Mouse (Mus musculus) embryonic facial prominence, embryonic 12.5 days (tissue): Measurements from ENCODE around the gene Il17re. TPM values are rescaled to one million over a fixed set of nuclear protein-coding genes. Genes with fewer than 3 reads are reported as not detected.

ENCODE experiments used
- ATAC-seq: fragments of 200-750 bp; cut with Nextera tagmentation; 2 replicates; pipeline ENCODE4 v1.8.0; 2017; ENCODE audit not compliant: insufficient number of reproducible peaks, insufficient read depth, low FRiP score, low TSS enrichment
- H3K27ac ChIP-seq: fragments of 300-500 bp; sonication (generic); 2 replicates; pipeline ENCODE4 v1.5.1; 2016; ENCODE audit warnings: mild to moderate bottlenecking
- H3K27me3 ChIP-seq: fragments of 300-500 bp; sonication (generic); 2 replicates; pipeline ENCODE4 v1.6.1; 2016; ENCODE audit warnings: mild to moderate bottlenecking, moderate library complexity
- H3K36me3 ChIP-seq: fragments of 300-500 bp; sonication (generic); 2 replicates; pipeline ENCODE4 v1.6.1; 2016; ENCODE audit warnings: mild to moderate bottlenecking
- H3K4me1 ChIP-seq: fragments of 300-500 bp; sonication (generic); 2 replicates; pipeline ENCODE4 v1.6.1; 2016
- H3K4me2 ChIP-seq: fragments of 300-500 bp; sonication (generic); replicated peaks from 2 replicates; pipeline ENCODE4 v1.6.1; 2016; ENCODE audit warnings: mild to moderate bottlenecking, moderate library complexity
- H3K4me3 ChIP-seq: fragments of 300-500 bp; sonication (generic); 2 replicates; pipeline ENCODE4 v1.5.1; 2016; ENCODE audit warnings: mild to moderate bottlenecking
- H3K9ac ChIP-seq: fragments of 300-500 bp; sonication (generic); 2 replicates; pipeline ENCODE4 v1.6.1; 2016; ENCODE audit warnings: mild to moderate bottlenecking, moderate library complexity
- H3K9me3 ChIP-seq: fragments of 300-500 bp; sonication (generic); 2 replicates; pipeline ENCODE4 v1.6.1; 2016; ENCODE audit warnings: mild to moderate bottlenecking, moderate library complexity
- WGBS: fragments of 180-500 bp; shearing (Covaris S2); methylation state at CpG from one replicate; pipeline ENCODE4 v1.1.7; 2016; 5-methylcytosine and 5-hydroxymethylcytosine counted together
- polyA plus RNA-seq: library from polyadenylated mRNA; unstranded; fragments of >200 nt; fragmentation: Nextera tagmentation; extraction: Ambion mirVana; gene quantifications from 2 replicates; pipeline ENCODE4 v1.2.1, GENCODE M21; 2016

Gene Il17re
- polyA plus RNA-seq, 1 experiment from 2014 or later = 3.4 TPM

GRCm38 (mm10) chr6:113494258-113494788 is 36.0 kb downstream of the Il17re start:
- Histone ChIP-seq H3K36me3 (peaks cover 6% of the 10 kb centered on the region), H3K4me1 (peaks cover 12% of the 10 kb centered on the region; the same call in 1 of the 2 replicates), H3K4me3 (peak overlapping the region; percentile 42), H3K9me3 (no peaks in the 10 kb centered on the region), H3K4me2 (peak overlapping the region; percentile 62), H3K9ac (peak overlapping the region; percentile 44), H3K27ac (0 out of 2 replicates have a peak overlapping the region, but pooled peaks have one; percentile 23), H3K27me3 (peaks cover 22% of the 10 kb centered on the region)
- ATAC-seq = peak; percentile 58; the same call in 1 of the 2 replicates
- 2% methylated on average over 54 of the region's 54 CpGs for WGBS

DNA sequence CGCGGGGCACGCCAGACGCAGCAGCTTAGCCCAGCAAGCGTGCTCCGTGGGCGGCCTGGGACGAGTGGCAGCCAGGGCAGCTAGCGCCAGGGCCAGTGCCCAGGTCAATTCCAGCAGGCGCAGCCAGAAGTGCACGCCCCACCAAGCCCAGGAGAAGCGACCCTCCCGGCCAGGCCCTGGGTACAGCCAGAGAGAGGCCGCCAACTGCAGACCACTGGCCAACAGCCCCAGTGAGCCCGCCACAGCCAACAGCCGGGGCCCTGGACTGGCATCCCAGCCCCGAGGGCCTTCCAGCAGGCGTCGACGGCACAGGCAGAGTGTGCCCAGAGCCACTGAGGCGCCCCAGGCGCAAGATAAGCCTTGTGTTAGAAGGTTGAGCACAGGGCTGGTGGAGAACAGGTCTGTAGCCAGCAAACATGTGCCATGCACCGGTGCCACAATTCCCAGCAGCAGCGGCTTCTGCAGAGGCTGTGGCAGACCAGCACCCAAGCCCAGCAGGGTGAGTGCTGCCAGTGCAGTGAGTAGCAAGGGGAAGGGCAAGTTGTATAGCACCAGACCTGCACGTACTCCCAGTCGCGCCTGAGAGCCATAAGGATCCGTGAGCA is 36.9 kb downstream of the Il17re start:
- Histone ChIP-seq H3K4me3 (peak overlapping the region; percentile 42), H3K36me3 (peaks cover 6% of the 10 kb centered on the region; the same call in 1 of the 2 replicates), H3K27me3 (peaks cover 22% of the 10 kb centered on the region), H3K27ac (no peak overlapping the region), H3K4me2 (peak overlapping the region; percentile 62), H3K9ac (peak overlapping the region; percentile 44), H3K4me1 (peaks cover 12% of the 10 kb centered on the region; the same call in 1 of the 2 replicates), H3K9me3 (no peaks in the 10 kb centered on the region)
- WGBS = 49% methylated on average over 28 of the region's 28 CpGs
- ATAC-seq = no peak

DNA sequence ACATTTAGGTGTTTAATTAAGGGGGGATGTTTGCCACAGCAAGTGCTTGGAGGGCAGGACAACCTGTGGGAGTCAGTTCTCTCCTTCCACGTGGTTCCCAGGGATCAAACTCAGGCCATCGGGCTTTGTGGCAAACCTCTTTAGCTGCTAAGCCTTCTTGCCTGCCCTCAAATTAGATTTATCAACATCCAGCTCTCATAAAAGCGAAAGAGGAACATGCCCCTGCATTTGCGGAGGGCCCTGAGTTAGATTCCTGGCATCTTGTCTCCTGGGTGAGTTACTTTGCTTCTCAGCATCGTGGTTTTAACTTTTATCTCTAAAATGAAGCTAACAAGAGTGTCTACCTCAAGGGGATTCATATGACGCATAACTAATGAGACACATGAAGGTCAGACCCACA is 41.1 kb downstream of the Il17re start:
- H3K9me3 ChIP-seq = no peaks in the 10 kb centered on the region
- H3K4me3 ChIP-seq = no peak overlapping the region
- no peak overlapping the region for H3K27ac ChIP-seq
- H3K9ac ChIP-seq = no peak overlapping the region
- H3K4me1 ChIP-seq = peaks cover 9% of the 10 kb centered on the region
- peaks cover 33% of the 10 kb centered on the region for H3K27me3 ChIP-seq
- WGBS = 71% methylated on average over 6 of the region's 6 CpGs
- H3K4me2 ChIP-seq = no peak overlapping the region
- no peaks in the 10 kb centered on the region for H3K36me3 ChIP-seq
- ATAC-seq = no peak

DNA sequence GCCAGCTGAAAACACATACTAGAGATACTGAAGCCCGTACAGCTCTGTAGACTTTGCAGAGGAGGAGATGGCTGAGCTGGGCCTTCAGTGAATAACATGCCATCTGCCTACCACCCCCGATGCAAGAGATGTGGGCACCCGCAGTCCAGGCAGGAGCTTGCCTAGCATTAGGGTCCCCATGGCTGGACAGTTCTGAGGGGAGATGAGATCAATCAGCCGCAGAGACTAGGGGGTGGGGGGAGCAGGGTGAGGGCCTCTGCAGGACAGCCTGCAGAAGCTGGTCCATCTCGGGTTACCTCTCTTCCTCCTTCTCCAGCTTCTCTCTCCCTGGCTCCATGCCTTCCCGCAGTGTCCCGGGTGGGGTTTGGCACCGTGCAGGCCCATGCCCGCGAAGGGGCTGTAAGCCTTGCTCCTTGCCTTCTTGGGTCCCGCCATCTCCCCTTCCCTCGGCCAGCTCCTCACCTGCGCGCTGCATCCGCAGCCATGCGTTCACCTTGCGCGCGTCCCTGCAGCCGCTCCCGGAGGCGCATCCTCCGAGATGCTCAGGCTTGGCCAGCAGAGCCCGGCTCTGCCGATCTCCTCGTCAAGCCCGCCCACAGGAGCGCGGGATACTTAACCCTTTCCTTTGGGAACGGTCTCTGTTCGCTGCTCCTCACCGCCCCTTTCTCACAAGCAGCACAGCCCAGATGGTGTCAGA is 43.3 kb downstream of the Il17re start, which contains the start of gene Prrt3:
TSS of gene Prrt3 (minus strand) at position 544 of the 697 bp plus-strand sequence.
- no peaks in the 10 kb centered on the region for H3K9me3 ChIP-seq
- 1% methylated on average over 32 of the region's 32 CpGs for WGBS
- peak within 1 kb of the TSS; percentile 52 for H3K4me3 ChIP-seq
- H3K4me2 ChIP-seq = peak within 1 kb of the TSS; percentile 58
- H3K4me1 ChIP-seq = no peaks in the 10 kb centered on the region; the same call in 1 of the 2 replicates
- ATAC-seq = peak; percentile 37
- H3K27ac ChIP-seq = no peak within 1 kb of the TSS
- H3K27me3 ChIP-seq = peaks cover 16% of the 10 kb centered on the region
- no peaks in the 10 kb centered on the region for H3K36me3 ChIP-seq
- H3K9ac ChIP-seq = peak within 1 kb of the TSS; percentile 57

DNA sequence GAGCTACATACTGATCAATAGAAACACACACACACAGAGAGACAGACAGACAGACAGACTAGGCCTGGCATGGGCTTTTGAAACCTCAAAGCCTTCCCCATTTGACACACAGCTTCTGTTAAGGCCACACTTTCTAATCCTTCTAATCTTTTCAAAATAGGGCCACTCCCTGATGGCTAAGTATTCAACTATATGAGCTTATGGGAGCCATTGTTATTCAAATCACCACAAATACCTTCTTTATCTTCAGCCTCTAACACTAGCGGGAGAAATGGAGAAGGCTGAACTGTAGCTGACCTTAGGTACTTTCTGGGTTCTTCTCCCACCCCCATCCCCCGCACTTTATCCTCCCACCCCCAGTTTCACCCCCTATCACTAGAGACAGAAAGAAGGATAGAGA is 44.5 kb downstream of the Il17re start:
- no peak for ATAC-seq
- Histone ChIP-seq H3K9me3 (no peaks in the 10 kb centered on the region), H3K4me2 (no peak overlapping the region), H3K9ac (no peak overlapping the region), H3K36me3 (no peaks in the 10 kb centered on the region), H3K27me3 (peaks cover 12% of the 10 kb centered on the region), H3K4me1 (no peaks in the 10 kb centered on the region; the same call in 1 of the 2 replicates), H3K27ac (no peak overlapping the region), H3K4me3 (no peak overlapping the region)
- WGBS = 79% methylated on average over 2 of the region's 2 CpGs

- Histone ChIP-seq H3K9ac (no peak overlapping the region), H3K9me3 (no peaks in the 10 kb centered on the region), H3K4me3 (no peak overlapping the region), H3K27ac (no peak overlapping the region), H3K4me2 (no peak overlapping the region), H3K27me3 (peaks cover 8% of the 10 kb centered on the region), H3K36me3 (no peaks in the 10 kb centered on the region), H3K4me1 (no peaks in the 10 kb centered on the region; the same call in 1 of the 2 replicates)
- 76% methylated on average over 1 of the region's 1 CpGs for WGBS
- no peak for ATAC-seq
Measured at GRCm38 (mm10) chr6:113505689-113506088, 47.4 kb downstream of the Il17re start.

DNA sequence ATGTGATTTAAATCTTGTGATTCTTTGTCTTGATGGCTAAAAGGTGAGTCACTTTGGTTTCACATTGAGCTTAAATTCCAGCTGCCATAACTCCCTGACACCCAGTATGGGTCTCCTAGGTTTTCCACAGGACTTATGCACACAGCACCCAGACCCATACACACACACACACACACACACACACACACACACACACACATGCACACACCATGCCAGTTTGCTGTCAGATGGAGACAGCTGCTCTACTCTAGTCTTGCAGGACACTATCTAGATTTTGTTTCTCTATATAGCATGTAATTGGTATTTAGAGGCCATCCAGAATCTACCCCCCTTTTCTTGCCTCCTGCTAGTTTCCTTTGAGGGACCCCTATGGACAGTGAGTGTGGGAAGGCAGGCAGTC is 48.8 kb downstream of the Il17re start:
- H3K4me2 ChIP-seq = no peak overlapping the region
- H3K4me3 ChIP-seq = no peak overlapping the region
- H3K36me3 ChIP-seq = no peaks in the 10 kb centered on the region
- no peak overlapping the region for H3K9ac ChIP-seq
- H3K9me3 ChIP-seq = no peaks in the 10 kb centered on the region
- no peaks in the 10 kb centered on the region; the same call in 1 of the 2 replicates for H3K27me3 ChIP-seq
- no peak overlapping the region for H3K27ac ChIP-seq
- ATAC-seq = no peak
- no peaks in the 10 kb centered on the region for H3K4me1 ChIP-seq

DNA sequence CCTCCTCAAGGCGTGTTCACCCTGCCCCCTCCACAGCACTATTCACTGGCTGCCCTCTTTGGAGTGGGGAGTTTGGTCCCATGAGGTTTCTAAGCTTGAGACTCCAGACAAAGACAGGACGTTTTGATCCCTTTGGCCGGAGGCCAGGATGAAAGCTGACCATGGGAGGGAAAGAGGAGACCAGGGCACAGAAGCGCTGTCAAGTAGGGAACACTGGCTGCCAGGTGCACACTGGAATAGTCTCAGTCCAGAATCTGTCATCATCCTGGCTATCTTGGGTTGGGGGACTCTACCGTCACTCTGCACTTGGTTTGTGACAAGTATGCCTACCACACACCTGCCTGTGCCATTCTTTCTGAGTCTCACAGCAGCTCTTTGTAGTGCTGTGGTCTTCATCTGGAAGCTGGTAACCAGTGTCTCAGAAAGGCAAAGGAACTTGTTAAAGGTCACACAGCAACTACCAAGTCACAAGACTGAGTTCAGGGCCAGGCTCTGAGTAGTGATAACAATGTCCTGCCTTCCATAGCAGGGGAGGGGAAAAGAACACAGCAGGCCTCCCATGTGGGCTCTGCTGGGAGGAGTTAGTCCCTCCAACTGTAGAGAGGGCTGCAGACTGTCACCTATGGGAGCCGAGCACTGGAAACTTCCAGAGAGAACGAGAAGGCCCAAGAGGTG is 50.1 kb downstream of the Il17re start:
- no peak for ATAC-seq
- Histone ChIP-seq H3K36me3 (peaks cover 4% of the 10 kb centered on the region; the same call in 1 of the 2 replicates), H3K4me3 (no peak overlapping the region), H3K9me3 (no peaks in the 10 kb centered on the region), H3K4me2 (no peak overlapping the region), H3K27ac (no peak overlapping the region; the same call in 1 of the 2 replicates), H3K4me1 (no peaks in the 10 kb centered on the region), H3K27me3 (no peaks in the 10 kb centered on the region), H3K9ac (no peak overlapping the region)
- 58% methylated on average over 7 of the region's 7 CpGs for WGBS

DNA sequence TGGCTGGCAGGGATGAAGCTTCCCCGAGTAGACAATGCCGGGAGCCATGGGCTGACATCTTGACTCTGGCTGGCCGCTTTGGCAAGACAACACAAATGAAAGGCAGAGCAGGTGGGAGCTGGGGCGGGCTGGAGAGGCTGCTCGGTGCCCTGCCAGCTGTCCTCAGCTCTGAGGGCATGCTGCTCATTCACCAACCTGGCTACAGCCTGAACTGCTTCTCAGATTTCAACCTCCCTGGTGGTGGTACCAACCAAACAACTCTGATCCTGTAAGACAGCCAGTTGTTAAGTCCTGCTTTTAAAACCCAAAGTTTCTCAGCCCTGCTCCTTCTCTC is 50.6 kb downstream of the Il17re start:
- H3K36me3 ChIP-seq = peaks cover 9% of the 10 kb centered on the region
- H3K4me1 ChIP-seq = no peaks in the 10 kb centered on the region
- H3K27me3 ChIP-seq = no peaks in the 10 kb centered on the region
- no peaks in the 10 kb centered on the region for H3K9me3 ChIP-seq
- no peak for ATAC-seq
- no peak overlapping the region for H3K9ac ChIP-seq
- 43% methylated on average over 5 of the region's 5 CpGs for WGBS
- no peak overlapping the region for H3K4me2 ChIP-seq
- H3K27ac ChIP-seq = no peak overlapping the region; the same call in 1 of the 2 replicates
- no peak overlapping the region for H3K4me3 ChIP-seq

- Histone ChIP-seq H3K4me3 (no peak overlapping the region), H3K36me3 (peaks cover 59% of the 10 kb centered on the region), H3K27me3 (no peaks in the 10 kb centered on the region), H3K4me2 (no peak overlapping the region), H3K27ac (no peak overlapping the region), H3K9me3 (no peaks in the 10 kb centered on the region), H3K9ac (no peak overlapping the region), H3K4me1 (no peaks in the 10 kb centered on the region)
- no peak for ATAC-seq
- WGBS = 95% methylated on average over 6 of the region's 6 CpGs
Measured at GRCm38 (mm10) chr6:113513944-113514343, 55.7 kb downstream of the Il17re start.

DNA sequence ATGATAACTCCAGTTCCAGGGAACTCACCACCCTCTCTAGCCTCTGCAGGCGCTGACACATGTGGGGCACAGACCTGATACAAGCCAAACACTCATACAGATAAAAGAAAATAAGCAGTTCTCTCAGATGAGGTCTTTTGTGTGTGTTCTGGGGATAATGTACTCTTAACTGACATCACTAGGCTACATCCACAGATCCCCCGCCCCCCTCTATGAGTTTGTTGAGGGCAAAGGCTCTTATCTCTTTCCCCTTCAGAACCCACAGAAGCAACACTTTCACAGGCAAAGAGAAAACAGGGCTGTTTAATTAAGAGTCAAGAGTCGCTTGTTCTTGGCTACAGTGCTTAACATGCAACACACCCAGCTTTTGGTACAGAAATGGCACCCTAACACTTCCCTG is 56.3 kb downstream of the Il17re start:
- no peak for ATAC-seq
- H3K27me3 ChIP-seq = no peaks in the 10 kb centered on the region
- H3K4me3 ChIP-seq = no peak overlapping the region
- no peak overlapping the region for H3K9ac ChIP-seq
- no peaks in the 10 kb centered on the region for H3K4me1 ChIP-seq
- H3K27ac ChIP-seq = no peak overlapping the region
- 99% methylated on average over 3 of the region's 3 CpGs for WGBS
- no peaks in the 10 kb centered on the region for H3K9me3 ChIP-seq
- peaks cover 66% of the 10 kb centered on the region for H3K36me3 ChIP-seq
- no peak overlapping the region for H3K4me2 ChIP-seq
